Mouse (Mus musculus): ENCODE data around the gene Tmem248. TPM values are rescaled to one million over a fixed set of nuclear protein-coding genes. Genes with fewer than 3 reads are reported as not detected.

Gene Tmem248
- total and polyA plus RNA-seq, 3 experiments = 72.1 to 82.9 (median 80.9) TPM

GRCm38 (mm10) chr5:130264433-130265005 lies 47.6 kb downstream of the Tmem248 start:
- H3K9ac ChIP-seq (ENCODE audit: insufficient read depth, low read depth) = no peak overlapping the region
- peaks cover 59 to 86% of the 10 kb centered on the region in 2 experiments for H3K36me3 ChIP-seq (replicated peaks in 1 of 2; ENCODE audit: control insufficient read depth in 1 of 2, insufficient read depth in 1 of 2, low read length in 1 of 2)
- in situ Hi-C loops (cut with MboI; ENCODE audit: low pct_ligation_motif_present, low pct_unique_long_range_greater_than_20kb, low sequenced_read_pairs) = loop anchor here (5.0 kb wide), 1 partner anchor 588 kb away; no protein-coding TSS in a partner anchor

GRCm38 (mm10) chr5:130266651-130267050 lies 49.8 kb downstream of the Tmem248 start:
- H3K27me3 ChIP-seq (replicated peaks) = no peaks in the 10 kb centered on the region
- dilution Hi-C loops (cut with MboI; ENCODE audit: extremely low pct_ligation_motif_present, extremely low pct_unique_long_range_greater_than_20kb, low sequenced_read_pairs) = no loop called here
- TF ChIP-seq CTCF (conservative IDR thresholded peaks at IDR 0.05 in 1 of 2, IDR thresholded peaks at IDR 0.05 in 1 of 2; ENCODE audit: low read depth in 2 of 2, low read length in 2 of 2) (peak; percentile 36 to 50; a peak in 3 of 4 replicates), IRF4 (IDR thresholded peaks at IDR 0.05; ENCODE audit: low read depth, low read length) (no peak)
- no peak for DNase-seq (ENCODE audit: extremely low read depth)
- H3K27ac ChIP-seq (ENCODE audit: insufficient read depth, low read depth) = no peak overlapping the region
- H3K4me3 ChIP-seq (replicated peaks in 1 of 3; ENCODE audit: low read depth in 2 of 3, low read length in 2 of 3, poor library complexity in 1 of 3) = no peak overlapping the region
- H3K4me2 ChIP-seq (ENCODE audit: insufficient read depth, low read depth, poor library complexity, severe bottlenecking) = no peak overlapping the region
- in situ Hi-C loops (cut with MboI; ENCODE audit: low pct_ligation_motif_present, low pct_unique_long_range_greater_than_20kb, low sequenced_read_pairs) = loop anchor here (5.0 kb wide), 1 partner anchor 586 kb away; no protein-coding TSS in a partner anchor
- H3K9me3 ChIP-seq (replicated peaks; ENCODE audit: low read length) = no peaks in the 10 kb centered on the region
- H3K4me1 ChIP-seq (ENCODE audit: control insufficient read depth in 1 of 2, insufficient read depth in 2 of 2) = no peaks in the 10 kb centered on the region
- H3K9ac ChIP-seq (ENCODE audit: insufficient read depth, low read depth) = no peak overlapping the region
- peaks cover 3% of the 10 kb centered on the region; the same call in 1 of the 2 replicates for H3K79me2 ChIP-seq (replicated peaks; ENCODE audit: control insufficient read depth, extremely low read depth, insufficient read depth, poor library complexity, severe bottlenecking)
- peaks cover 71 to 96% of the 10 kb centered on the region in 2 experiments for H3K36me3 ChIP-seq (replicated peaks in 1 of 2; ENCODE audit: control insufficient read depth in 1 of 2, insufficient read depth in 1 of 2, low read length in 1 of 2)

More at GRCm38 (mm10) chr5:130264433-130265005, 47.6 kb downstream of the Tmem248 start:
- H3K4me1 ChIP-seq (ENCODE audit: control insufficient read depth in 1 of 2, insufficient read depth in 2 of 2) = peaks cover 0 to 5% of the 10 kb centered on the region in 2 experiments; a peak in 2 of 4 replicates
- H3K4me2 ChIP-seq (ENCODE audit: insufficient read depth, low read depth, poor library complexity, severe bottlenecking) = no peak overlapping the region
- dilution Hi-C loops (cut with MboI; ENCODE audit: extremely low pct_ligation_motif_present, extremely low pct_unique_long_range_greater_than_20kb, low sequenced_read_pairs) = no loop called here
- TF ChIP-seq JUN (IDR thresholded peaks at IDR 0.05; ENCODE audit: insufficient read depth, low read depth, low read length) (no peak), MYC (IDR thresholded peaks at IDR 0.05; ENCODE audit: low read depth, low read length) (no peak)
- no peak for DNase-seq (ENCODE audit: extremely low read depth)
- H3K79me2 ChIP-seq (replicated peaks; ENCODE audit: control insufficient read depth, extremely low read depth, insufficient read depth, poor library complexity, severe bottlenecking) = peaks cover 5% of the 10 kb centered on the region; the same call in 1 of the 2 replicates
- no peaks in the 10 kb centered on the region for H3K27me3 ChIP-seq (replicated peaks)
- no peak overlapping the region for H3K4me3 ChIP-seq (replicated peaks in 1 of 3; ENCODE audit: low read depth in 2 of 3, low read length in 2 of 3, poor library complexity in 1 of 3)
- H3K9me3 ChIP-seq (replicated peaks; ENCODE audit: low read length) = no peaks in the 10 kb centered on the region
- no peak overlapping the region for H3K27ac ChIP-seq (ENCODE audit: insufficient read depth, low read depth)

GRCm38 (mm10) chr5:130267316-130267715 lies 50.4 kb downstream of the Tmem248 start:
- peak; percentile 34 for DNase-seq (ENCODE audit: extremely low read depth)
- Histone ChIP-seq H3K27ac (ENCODE audit: insufficient read depth, low read depth) (no peak overlapping the region), H3K9ac (ENCODE audit: insufficient read depth, low read depth) (no peak overlapping the region), H3K36me3 (replicated peaks in 1 of 2; ENCODE audit: control insufficient read depth in 1 of 2, insufficient read depth in 1 of 2, low read length in 1 of 2) (peaks cover 71 to 99% of the 10 kb centered on the region in 2 experiments), H3K9me3 (replicated peaks; ENCODE audit: low read length) (no peaks in the 10 kb centered on the region), H3K4me1 (ENCODE audit: control insufficient read depth in 1 of 2, insufficient read depth in 2 of 2) (no peaks in the 10 kb centered on the region), H3K4me3 (replicated peaks in 1 of 3; ENCODE audit: low read depth in 2 of 3, low read length in 2 of 3, poor library complexity in 1 of 3) (no peak overlapping the region), H3K27me3 (replicated peaks) (no peaks in the 10 kb centered on the region), H3K4me2 (ENCODE audit: insufficient read depth, low read depth, poor library complexity, severe bottlenecking) (no peak overlapping the region), H3K79me2 (replicated peaks; ENCODE audit: control insufficient read depth, extremely low read depth, insufficient read depth, poor library complexity, severe bottlenecking) (peaks cover 3% of the 10 kb centered on the region; the same call in 1 of the 2 replicates)
- in situ Hi-C loops (cut with MboI; ENCODE audit: low pct_ligation_motif_present, low pct_unique_long_range_greater_than_20kb, low sequenced_read_pairs) (loop anchor here (5.0 kb wide), 1 partner anchor 585 kb away; no protein-coding TSS in a partner anchor), dilution Hi-C loops (cut with MboI; ENCODE audit: extremely low pct_ligation_motif_present, extremely low pct_unique_long_range_greater_than_20kb, low sequenced_read_pairs) (no loop called here)
- TF ChIP-seq JUN (IDR thresholded peaks at IDR 0.05; ENCODE audit: insufficient read depth, low read depth, low read length) (no peak), CTCF (conservative IDR thresholded peaks at IDR 0.05 in 1 of 2, IDR thresholded peaks at IDR 0.05 in 1 of 2; ENCODE audit: low read depth in 2 of 2, low read length in 2 of 2) (peak; percentile 56 to 62)

All from CH12.LX (cell line).